Mouse (Mus musculus): ENCODE data around the gene Carm1. TPM values are rescaled to one million over a fixed set of nuclear protein-coding genes. Genes with fewer than 3 reads are reported as not detected.
A peak's percentile ranks its signal among the peaks of the same experiment; 100 is the strongest.

Carm1 gene
- polyA plus RNA-seq, 1 experiment from 2014 or later, result 44.0 TPM

- H3K27ac ChIP-seq (ENCODE audit: low read depth, low read length), result no peak overlapping the region
Observed at GRCm38 (mm10) chr9:21620229-21620628, 73.5 kb downstream of the Carm1 start.

GRCm38 (mm10) chr9:21622676-21623075, 76.0 kb downstream of the Carm1 start:
- WGBS (ENCODE audit: insufficient replicate concordance), result 89% methylated on average over 1 of the region's 1 CpGs
- Histone ChIP-seq H3K4me3 (ENCODE audit: low read depth, low read length) (no peak overlapping the region), H3K27ac (ENCODE audit: low read depth, low read length) (no peak overlapping the region), H3K4me1 (ENCODE audit: control insufficient read depth, insufficient read depth, low read length) (0 out of 2 replicates have a peak, but pooled peaks cover 3% of the 10 kb centered on the region), H3K9me3 (replicated peaks; ENCODE audit: control insufficient read depth, low read length) (no peaks in the 10 kb centered on the region), H3K27me3 (ENCODE audit: control insufficient read depth, insufficient read depth, low read length) (no peaks in the 10 kb centered on the region), H3K36me3 (ENCODE audit: control insufficient read depth, insufficient read depth, low read length) (no peaks in the 10 kb centered on the region), H3K4me2 (no peak overlapping the region), H3K9ac (ENCODE audit: low read depth, low read length) (no peak overlapping the region)
- ATAC-seq (replicated peaks; ENCODE audit: insufficient number of reproducible peaks, low FRiP score, low TSS enrichment), result no peak

More at GRCm38 (mm10) chr9:21620229-21620628, 73.5 kb downstream of the Carm1 start:
- WGBS (ENCODE audit: insufficient replicate concordance), result 92% methylated on average over 4 of the region's 4 CpGs
- Histone ChIP-seq H3K9ac (ENCODE audit: low read depth, low read length) (no peak overlapping the region), H3K9me3 (replicated peaks; ENCODE audit: control insufficient read depth, low read length) (no peaks in the 10 kb centered on the region), H3K4me3 (ENCODE audit: low read depth, low read length) (no peak overlapping the region), H3K4me1 (ENCODE audit: control insufficient read depth, insufficient read depth, low read length) (peaks cover 8% of the 10 kb centered on the region; the same call in 1 of the 2 replicates), H3K36me3 (ENCODE audit: control insufficient read depth, insufficient read depth, low read length) (no peaks in the 10 kb centered on the region), H3K27me3 (ENCODE audit: control insufficient read depth, insufficient read depth, low read length) (no peaks in the 10 kb centered on the region), H3K4me2 (no peak overlapping the region)
- ATAC-seq (replicated peaks; ENCODE audit: insufficient number of reproducible peaks, low FRiP score, low TSS enrichment), result no peak

- H3K4me3 ChIP-seq (ENCODE audit: low read depth, low read length), result no peak overlapping the region
- no peaks in the 10 kb centered on the region for H3K36me3 ChIP-seq (ENCODE audit: control insufficient read depth, insufficient read depth, low read length)
- no peak overlapping the region for H3K27ac ChIP-seq (ENCODE audit: low read depth, low read length)
- H3K9ac ChIP-seq (ENCODE audit: low read depth, low read length), result no peak overlapping the region
- H3K9me3 ChIP-seq (replicated peaks; ENCODE audit: control insufficient read depth, low read length), result no peaks in the 10 kb centered on the region
- no peaks in the 10 kb centered on the region for H3K27me3 ChIP-seq (ENCODE audit: control insufficient read depth, insufficient read depth, low read length)
- ATAC-seq (replicated peaks; ENCODE audit: insufficient number of reproducible peaks, low FRiP score, low TSS enrichment), result no peak
- H3K4me2 ChIP-seq, result no peak overlapping the region
- no peaks in the 10 kb centered on the region for H3K4me1 ChIP-seq (ENCODE audit: control insufficient read depth, insufficient read depth, low read length)
- 89% methylated on average over 10 of the region's 10 CpGs for WGBS (ENCODE audit: insufficient replicate concordance)
Observed at GRCm38 (mm10) chr9:21625342-21626339, 78.9 kb downstream of the Carm1 start.

- Histone ChIP-seq H3K9me3 (replicated peaks; ENCODE audit: control insufficient read depth, low read length) (no peaks in the 10 kb centered on the region), H3K4me3 (ENCODE audit: low read depth, low read length) (no peak overlapping the region), H3K4me2 (no peak overlapping the region), H3K27me3 (ENCODE audit: control insufficient read depth, insufficient read depth, low read length) (no peaks in the 10 kb centered on the region), H3K36me3 (ENCODE audit: control insufficient read depth, insufficient read depth, low read length) (no peaks in the 10 kb centered on the region), H3K27ac (ENCODE audit: low read depth, low read length) (no peak overlapping the region), H3K4me1 (ENCODE audit: control insufficient read depth, insufficient read depth, low read length) (no peaks in the 10 kb centered on the region), H3K9ac (ENCODE audit: low read depth, low read length) (no peak overlapping the region)
- no peak for ATAC-seq (replicated peaks; ENCODE audit: insufficient number of reproducible peaks, low FRiP score, low TSS enrichment)
Observed at GRCm38 (mm10) chr9:21626571-21626970, 79.9 kb downstream of the Carm1 start.

GRCm38 (mm10) chr9:21627145-21627795, 80.6 kb downstream of the Carm1 start:
- Histone ChIP-seq H3K36me3 (ENCODE audit: control insufficient read depth, insufficient read depth, low read length) (no peaks in the 10 kb centered on the region), H3K4me1 (ENCODE audit: control insufficient read depth, insufficient read depth, low read length) (no peaks in the 10 kb centered on the region), H3K4me2 (no peak overlapping the region), H3K4me3 (ENCODE audit: low read depth, low read length) (no peak overlapping the region), H3K27ac (ENCODE audit: low read depth, low read length) (no peak overlapping the region), H3K27me3 (ENCODE audit: control insufficient read depth, insufficient read depth, low read length) (no peaks in the 10 kb centered on the region), H3K9ac (ENCODE audit: low read depth, low read length) (no peak overlapping the region), H3K9me3 (replicated peaks; ENCODE audit: control insufficient read depth, low read length) (no peaks in the 10 kb centered on the region)
- WGBS (ENCODE audit: insufficient replicate concordance), result 83% methylated on average over 5 of the region's 5 CpGs
- ATAC-seq (replicated peaks; ENCODE audit: insufficient number of reproducible peaks, low FRiP score, low TSS enrichment), result no peak

- no peak overlapping the region for H3K4me3 ChIP-seq (ENCODE audit: low read depth, low read length)
- no peaks in the 10 kb centered on the region for H3K27me3 ChIP-seq (ENCODE audit: control insufficient read depth, insufficient read depth, low read length)
- 79% methylated on average over 3 of the region's 3 CpGs for WGBS (ENCODE audit: insufficient replicate concordance)
- no peak overlapping the region for H3K4me2 ChIP-seq
- H3K9me3 ChIP-seq (replicated peaks; ENCODE audit: control insufficient read depth, low read length), result no peaks in the 10 kb centered on the region
- no peaks in the 10 kb centered on the region; the same call in 1 of the 2 replicates for H3K4me1 ChIP-seq (ENCODE audit: control insufficient read depth, insufficient read depth, low read length)
- no peak overlapping the region for H3K27ac ChIP-seq (ENCODE audit: low read depth, low read length)
- no peak for ATAC-seq (replicated peaks; ENCODE audit: insufficient number of reproducible peaks, low FRiP score, low TSS enrichment)
- peaks cover 5% of the 10 kb centered on the region for H3K36me3 ChIP-seq (ENCODE audit: control insufficient read depth, insufficient read depth, low read length)
- no peak overlapping the region for H3K9ac ChIP-seq (ENCODE audit: low read depth, low read length)
Observed at GRCm38 (mm10) chr9:21630673-21631072, 84.0 kb downstream of the Carm1 start.

GRCm38 (mm10) chr9:21633106-21633505, 86.4 kb downstream of the Carm1 start:
- no peak for ATAC-seq (replicated peaks; ENCODE audit: insufficient number of reproducible peaks, low FRiP score, low TSS enrichment)

GRCm38 (mm10) chr9:21635639-21636038, 88.9 kb downstream of the Carm1 start:
- H3K36me3 ChIP-seq (ENCODE audit: control insufficient read depth, insufficient read depth, low read length), result peaks cover 47% of the 10 kb centered on the region
- no peak overlapping the region for H3K4me3 ChIP-seq (ENCODE audit: low read depth, low read length)
- ATAC-seq (replicated peaks; ENCODE audit: insufficient number of reproducible peaks, low FRiP score, low TSS enrichment), result 0 out of 2 replicates have a peak, but pooled peaks have one; percentile 20
- no peak overlapping the region for H3K4me2 ChIP-seq
- H3K27ac ChIP-seq (ENCODE audit: low read depth, low read length), result no peak overlapping the region
- no peak overlapping the region for H3K9ac ChIP-seq (ENCODE audit: low read depth, low read length)
- no peaks in the 10 kb centered on the region; the same call in 1 of the 2 replicates for H3K4me1 ChIP-seq (ENCODE audit: control insufficient read depth, insufficient read depth, low read length)
- H3K9me3 ChIP-seq (replicated peaks; ENCODE audit: control insufficient read depth, low read length), result no peaks in the 10 kb centered on the region
- WGBS (ENCODE audit: insufficient replicate concordance), result 70% methylated on average over 7 of the region's 7 CpGs
- H3K27me3 ChIP-seq (ENCODE audit: control insufficient read depth, insufficient read depth, low read length), result no peaks in the 10 kb centered on the region

More at GRCm38 (mm10) chr9:21633106-21633505, 86.4 kb downstream of the Carm1 start:
- Histone ChIP-seq H3K27ac (ENCODE audit: low read depth, low read length) (no peak overlapping the region), H3K4me1 (ENCODE audit: control insufficient read depth, insufficient read depth, low read length) (no peaks in the 10 kb centered on the region; the same call in 1 of the 2 replicates), H3K36me3 (ENCODE audit: control insufficient read depth, insufficient read depth, low read length) (peaks cover 24% of the 10 kb centered on the region), H3K9me3 (replicated peaks; ENCODE audit: control insufficient read depth, low read length) (no peaks in the 10 kb centered on the region), H3K9ac (ENCODE audit: low read depth, low read length) (no peak overlapping the region), H3K4me3 (ENCODE audit: low read depth, low read length) (no peak overlapping the region), H3K27me3 (ENCODE audit: control insufficient read depth, insufficient read depth, low read length) (no peaks in the 10 kb centered on the region), H3K4me2 (no peak overlapping the region)
- 89% methylated on average over 3 of the region's 3 CpGs for WGBS (ENCODE audit: insufficient replicate concordance)
